Mouse (Mus musculus) stomach, embryonic 14.5 days (tissue): ENCODE results near the gene Fcrla. TPM values are rescaled to one million over a fixed set of nuclear protein-coding genes. Genes with fewer than 3 reads are reported as not detected.

Experiments
- ATAC-seq: fragments of 200-750 bp; cut with Nextera tagmentation; 2 replicates; pipeline ENCODE4 v1.8.0; 2017; ENCODE audit warnings: low read depth, moderate TSS enrichment; ENCODE audit not compliant: insufficient number of reproducible peaks, insufficient read depth, low FRiP score
- H3K27ac ChIP-seq: fragments of 300-500 bp; sonication (generic); 2 replicates; pipeline ENCODE4 v1.5.1; 2014; ENCODE audit warnings: mild to moderate bottlenecking, low read length, moderate library complexity, mixed read lengths
- H3K27me3 ChIP-seq: fragments of 300-500 bp; sonication (generic); 2 replicates; pipeline ENCODE4 v1.6.1; 2014; ENCODE audit warnings: low read length, control low read depth, mixed read lengths; ENCODE audit not compliant: control insufficient read depth, insufficient read depth
- H3K36me3 ChIP-seq: fragments of 300-500 bp; sonication (generic); 2 replicates; pipeline ENCODE4 v1.6.1; 2014; ENCODE audit warnings: mild to moderate bottlenecking, control low read depth, low read length, moderate library complexity, mixed read lengths; ENCODE audit not compliant: control insufficient read depth, insufficient read depth
- H3K4me1 ChIP-seq: fragments of 300-500 bp; sonication (generic); 2 replicates; pipeline ENCODE4 v1.6.1; 2014; ENCODE audit warnings: low read length, control low read depth, mixed read lengths; ENCODE audit not compliant: control insufficient read depth, insufficient read depth
- H3K4me2 ChIP-seq: fragments of 300-500 bp; sonication (generic); replicated peaks from 2 replicates; pipeline ENCODE4 v1.6.1; 2014; ENCODE audit warnings: low read depth, low read length, control low read depth
- H3K4me3 ChIP-seq: fragments of 300-500 bp; sonication (generic); 2 replicates; pipeline ENCODE4 v1.5.1; 2014; ENCODE audit warnings: low read depth, low read length, control low read depth
- H3K9ac ChIP-seq: fragments of 300-500 bp; sonication (generic); replicated peaks from 2 replicates; pipeline ENCODE4 v1.6.1; 2014; ENCODE audit warnings: low read depth, mild to moderate bottlenecking, control low read depth, low read length, moderate library complexity, mixed read lengths
- H3K9me3 ChIP-seq: fragments of 300-500 bp; sonication (generic); 2 replicates; pipeline ENCODE4 v1.6.1; 2016; ENCODE audit warnings: low read depth, low read length, control low read depth; ENCODE audit not compliant: control insufficient read depth
- WGBS: fragments of 180-500 bp; shearing (Covaris S2); extraction: QIAGEN DNeasy Blood & Tissue Kit; methylation state at CpG from one replicate; pipeline ENCODE4 v1.1.7; 2014; 5-methylcytosine and 5-hydroxymethylcytosine counted together
- polyA plus RNA-seq: library from polyadenylated mRNA; unstranded; fragments of >200 nt; fragmentation: Nextera tagmentation; extraction: Ambion mirVana; gene quantifications from 2 replicates; pipeline ENCODE4 v1.2.1, GENCODE M21; 2014

The Fcrla gene
- polyA plus RNA-seq, 1 experiment from 2014 or later = not detected

- no peak for ATAC-seq
- Histone ChIP-seq H3K9me3 (no peaks in the 10 kb centered on the region), H3K27ac (no peak overlapping the region), H3K27me3 (peaks cover 17% of the 10 kb centered on the region; the same call in 1 of the 2 replicates), H3K36me3 (no peaks in the 10 kb centered on the region), H3K4me2 (no peak overlapping the region), H3K9ac (no peak overlapping the region), H3K4me3 (no peak overlapping the region), H3K4me1 (peaks cover 6% of the 10 kb centered on the region; the same call in 1 of the 2 replicates)
- 51% methylated on average over 5 of the region's 5 CpGs for WGBS
Measured at GRCm38 (mm10) chr1:170903485-170903884, 23.9 kb downstream of the Fcrla start.

- H3K4me3 ChIP-seq = no peak overlapping the region
- no peak overlapping the region for H3K4me2 ChIP-seq
- no peaks in the 10 kb centered on the region for H3K36me3 ChIP-seq
- no peak for ATAC-seq
- 0 out of 2 replicates have a peak, but pooled peaks cover 8% of the 10 kb centered on the region for H3K27me3 ChIP-seq
- no peak overlapping the region for H3K9ac ChIP-seq
- H3K27ac ChIP-seq = no peak overlapping the region
- H3K4me1 ChIP-seq = no peaks in the 10 kb centered on the region
- no peaks in the 10 kb centered on the region for H3K9me3 ChIP-seq
- WGBS = 34% methylated on average over 10 of the region's 10 CpGs
Measured at GRCm38 (mm10) chr1:170901536-170902238, 25.7 kb downstream of the Fcrla start.

- Histone ChIP-seq H3K4me3 (no peak overlapping the region), H3K9me3 (no peaks in the 10 kb centered on the region), H3K9ac (no peak overlapping the region), H3K4me1 (no peaks in the 10 kb centered on the region), H3K27ac (no peak overlapping the region), H3K36me3 (no peaks in the 10 kb centered on the region), H3K4me2 (no peak overlapping the region), H3K27me3 (0 out of 2 replicates have a peak, but pooled peaks cover under 1% of the 10 kb centered on the region)
- 34% methylated on average over 10 of the region's 10 CpGs for WGBS
- ATAC-seq = no peak
Measured at GRCm38 (mm10) chr1:170900799-170901467, 26.4 kb downstream of the Fcrla start.

GRCm38 (mm10) chr1:170898413-170899075 is 28.8 kb downstream of the Fcrla start:
- Histone ChIP-seq H3K4me1 (no peaks in the 10 kb centered on the region), H3K4me2 (no peak overlapping the region), H3K27me3 (no peaks in the 10 kb centered on the region), H3K27ac (no peak overlapping the region), H3K9me3 (no peaks in the 10 kb centered on the region), H3K36me3 (no peaks in the 10 kb centered on the region), H3K4me3 (no peak overlapping the region), H3K9ac (no peak overlapping the region)
- 48% methylated on average over 16 of the region's 16 CpGs for WGBS
- no peak for ATAC-seq

- Histone ChIP-seq H3K4me2 (no peak overlapping the region), H3K9ac (no peak overlapping the region), H3K9me3 (no peaks in the 10 kb centered on the region), H3K4me1 (no peaks in the 10 kb centered on the region), H3K4me3 (no peak overlapping the region), H3K36me3 (no peaks in the 10 kb centered on the region), H3K27me3 (no peaks in the 10 kb centered on the region), H3K27ac (no peak overlapping the region)
- ATAC-seq = no peak
- 83% methylated on average over 5 of the region's 5 CpGs for WGBS
Measured at GRCm38 (mm10) chr1:170896651-170897281, 30.6 kb downstream of the Fcrla start.

- Histone ChIP-seq H3K9ac (no peak overlapping the region), H3K27ac (no peak overlapping the region), H3K36me3 (no peaks in the 10 kb centered on the region), H3K4me2 (no peak overlapping the region), H3K27me3 (no peaks in the 10 kb centered on the region), H3K9me3 (no peaks in the 10 kb centered on the region), H3K4me1 (no peaks in the 10 kb centered on the region), H3K4me3 (no peak overlapping the region)
- no peak for ATAC-seq
- 62% methylated on average over 9 of the region's 9 CpGs for WGBS
Measured at GRCm38 (mm10) chr1:170894603-170895602, 32.5 kb downstream of the Fcrla start.

GRCm38 (mm10) chr1:170892279-170892678 is 35.1 kb downstream of the Fcrla start:
- WGBS = 50% methylated on average over 1 of the region's 1 CpGs
- Histone ChIP-seq H3K36me3 (no peaks in the 10 kb centered on the region), H3K4me2 (no peak overlapping the region), H3K27ac (no peak overlapping the region), H3K4me3 (no peak overlapping the region), H3K9ac (no peak overlapping the region), H3K27me3 (no peaks in the 10 kb centered on the region), H3K9me3 (no peaks in the 10 kb centered on the region), H3K4me1 (no peaks in the 10 kb centered on the region)
- ATAC-seq = no peak
